Mouse (Mus musculus) liver, embryonic 11.5 days (tissue): ENCODE results near the gene Tmem217. TPM values are rescaled to one million over a fixed set of nuclear protein-coding genes. Genes with fewer than 3 reads are reported as not detected.

Experiments used
- ATAC-seq: fragments of 200-750 bp; cut with Nextera tagmentation; replicated peaks from 2 replicates; pipeline ENCODE4 v1.8.0; 2017; ENCODE audit warnings: moderate number of reproducible peaks, mild to moderate bottlenecking, moderate TSS enrichment, moderate library complexity; ENCODE audit not compliant: low FRiP score
- DNase-seq: peaks from one replicate; pipeline ENCODE4 v3.0.0-alpha.2; 2017; ENCODE audit warnings: low spot score
- H3K27ac ChIP-seq: fragments of 300-500 bp; sonication (generic); 2 replicates; pipeline ENCODE4 v1.5.1; 2014; ENCODE audit warnings: mild to moderate bottlenecking, low read depth, low read length, control low read depth
- H3K27me3 ChIP-seq: fragments of 300-500 bp; sonication (generic); replicated peaks from 2 replicates; pipeline ENCODE4 v1.6.1; 2014; ENCODE audit warnings: low read length, mixed read lengths; ENCODE audit not compliant: control insufficient read depth, insufficient read depth
- H3K36me3 ChIP-seq: fragments of 300-500 bp; sonication (generic); 2 replicates; pipeline ENCODE4 v1.6.1; 2014; ENCODE audit warnings: mild to moderate bottlenecking, low read length, moderate library complexity, mixed read lengths; ENCODE audit not compliant: control insufficient read depth, insufficient read depth
- H3K4me1 ChIP-seq: fragments of 300-500 bp; sonication (generic); replicated peaks from 2 replicates; pipeline ENCODE4 v1.6.1; 2014; ENCODE audit warnings: low read length, mixed read lengths; ENCODE audit not compliant: control insufficient read depth, insufficient read depth
- H3K4me2 ChIP-seq: fragments of 300-500 bp; sonication (generic); 2 replicates; pipeline ENCODE4 v1.6.1; 2014; ENCODE audit warnings: mild to moderate bottlenecking, control low read depth, moderate library complexity
- H3K4me3 ChIP-seq: fragments of 300-500 bp; sonication (generic); 2 replicates; pipeline ENCODE4 v1.5.1; 2014; ENCODE audit warnings: low read depth, low read length, control low read depth
- H3K9ac ChIP-seq: fragments of 300-500 bp; sonication (generic); 2 replicates; pipeline ENCODE4 v1.6.1; 2014; ENCODE audit warnings: low read depth, low read length, control low read depth
- H3K9me3 ChIP-seq: fragments of 300-500 bp; sonication (generic); 2 replicates; pipeline ENCODE4 v1.6.1; 2016; ENCODE audit warnings: low read length, inconsistent platforms, mixed read lengths; ENCODE audit not compliant: control insufficient read depth
- WGBS: fragments of 180-500 bp; shearing (Covaris S2); extraction: QIAGEN DNeasy Blood & Tissue Kit; methylation state at CpG from one replicate; pipeline ENCODE4 v1.1.7; 2014; 5-methylcytosine and 5-hydroxymethylcytosine counted together
- polyA plus RNA-seq: library from polyadenylated mRNA; unstranded; fragments of >200 nt; fragmentation: Nextera tagmentation; extraction: Ambion mirVana; gene quantifications from 2 replicates; pipeline ENCODE4 v1.2.1, GENCODE M21; 2014

Gene Tmem217
- polyA plus RNA-seq, 1 experiment from 2014 or later, result 0.52 TPM

DNA sequence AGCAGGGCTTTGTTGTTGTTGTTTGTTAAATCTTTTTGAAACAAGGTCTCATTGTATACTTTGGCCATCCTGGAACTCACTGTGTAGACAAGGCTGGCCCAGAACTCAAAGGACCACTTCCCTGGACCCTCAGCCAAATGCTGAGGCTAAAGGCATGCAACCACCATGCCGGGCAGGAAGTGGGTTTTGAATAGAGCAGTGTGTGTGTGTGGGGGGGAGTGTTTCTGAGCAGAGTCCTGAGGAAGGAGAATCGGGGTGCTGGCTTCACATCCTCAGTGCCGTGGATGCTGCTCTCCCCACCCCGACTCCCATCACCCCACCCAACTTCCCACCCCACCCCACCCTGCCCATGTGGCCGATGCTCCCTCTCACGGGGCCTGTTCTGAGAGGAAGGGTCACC is 33.3 kb upstream of the Tmem217 start:
- Histone ChIP-seq H3K27ac (no peak overlapping the region), H3K36me3 (no peaks in the 10 kb centered on the region), H3K4me3 (no peak overlapping the region), H3K9me3 (no peaks in the 10 kb centered on the region), H3K4me2 (no peak overlapping the region), H3K4me1 (peaks cover 11% of the 10 kb centered on the region), H3K9ac (no peak overlapping the region), H3K27me3 (no peaks in the 10 kb centered on the region)
- no peak for DNase-seq
- no peak for ATAC-seq
- WGBS, result 68% methylated on average over 6 of the region's 6 CpGs

GRCm38 (mm10) chr17:29584737-29585136 is 32.6 kb upstream of the Tmem217 start:
- no peak overlapping the region for H3K4me2 ChIP-seq
- H3K9ac ChIP-seq, result no peak overlapping the region
- no peak overlapping the region for H3K27ac ChIP-seq
- no peaks in the 10 kb centered on the region for H3K27me3 ChIP-seq
- no peak for DNase-seq
- no peak overlapping the region for H3K4me3 ChIP-seq
- H3K9me3 ChIP-seq, result no peaks in the 10 kb centered on the region
- peaks cover 11% of the 10 kb centered on the region for H3K4me1 ChIP-seq
- WGBS, result 86% methylated on average over 3 of the region's 3 CpGs
- no peaks in the 10 kb centered on the region for H3K36me3 ChIP-seq
- no peak for ATAC-seq

GRCm38 (mm10) chr17:29584306-29584705 is 32.1 kb upstream of the Tmem217 start:
- Histone ChIP-seq H3K9me3 (no peaks in the 10 kb centered on the region), H3K4me1 (peaks cover 11% of the 10 kb centered on the region), H3K4me3 (no peak overlapping the region), H3K9ac (no peak overlapping the region), H3K4me2 (no peak overlapping the region; the same call in 1 of the 2 replicates), H3K27me3 (no peaks in the 10 kb centered on the region), H3K36me3 (no peaks in the 10 kb centered on the region), H3K27ac (no peak overlapping the region)
- no peak for ATAC-seq
- WGBS, result 67% methylated on average over 5 of the region's 5 CpGs
- no peak for DNase-seq

GRCm38 (mm10) chr17:29583569-29583968 is 31.4 kb upstream of the Tmem217 start:
- H3K4me3 ChIP-seq, result no peak overlapping the region
- H3K27me3 ChIP-seq, result no peaks in the 10 kb centered on the region
- H3K36me3 ChIP-seq, result peaks cover 2% of the 10 kb centered on the region; the same call in 1 of the 2 replicates
- no peaks in the 10 kb centered on the region for H3K9me3 ChIP-seq
- no peak overlapping the region for H3K27ac ChIP-seq
- H3K4me1 ChIP-seq, result peaks cover 11% of the 10 kb centered on the region
- ATAC-seq (peak; percentile 78), DNase-seq (no peak)
- no peak overlapping the region for H3K9ac ChIP-seq
- 43% methylated on average over 5 of the region's 5 CpGs for WGBS
- H3K4me2 ChIP-seq, result peak overlapping the region; percentile 35

- no peaks in the 10 kb centered on the region for H3K27me3 ChIP-seq
- no peak overlapping the region for H3K27ac ChIP-seq
- ATAC-seq (no peak), DNase-seq (no peak)
- peaks cover 9% of the 10 kb centered on the region for H3K36me3 ChIP-seq
- H3K9me3 ChIP-seq, result no peaks in the 10 kb centered on the region
- no peak overlapping the region for H3K4me2 ChIP-seq
- H3K4me3 ChIP-seq, result no peak overlapping the region
- WGBS, result 86% methylated on average over 4 of the region's 4 CpGs
- no peak overlapping the region for H3K9ac ChIP-seq
- H3K4me1 ChIP-seq, result peaks cover 11% of the 10 kb centered on the region
Measured at GRCm38 (mm10) chr17:29579579-29580126, 27.5 kb upstream of the Tmem217 start.

GRCm38 (mm10) chr17:29569831-29570230 is 17.6 kb upstream of the Tmem217 start:
- WGBS, result 90% methylated on average over 6 of the region's 6 CpGs
- Histone ChIP-seq H3K4me3 (no peak overlapping the region), H3K36me3 (peaks cover 16% of the 10 kb centered on the region)

DNA sequence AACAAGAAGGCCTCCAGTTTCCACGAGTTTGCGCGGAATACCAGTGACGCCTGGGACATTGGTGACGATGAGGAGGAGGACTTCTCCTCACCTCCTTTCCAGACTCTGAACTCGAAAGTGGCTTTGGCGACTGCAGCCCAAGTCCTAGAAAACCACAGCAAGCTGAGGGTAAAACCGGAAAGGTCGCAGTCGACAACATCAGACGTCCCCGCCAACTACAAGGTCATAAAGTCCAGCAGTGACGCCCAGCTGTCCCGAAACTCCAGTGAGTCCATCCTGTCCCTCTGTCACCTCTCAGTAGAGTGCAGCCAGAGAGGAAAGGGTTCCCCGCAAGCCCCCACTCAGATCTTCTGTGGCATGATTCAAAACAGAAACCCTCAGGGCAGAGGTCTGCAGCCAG is 16.2 kb upstream of the Tmem217 start:
- no peak overlapping the region for H3K4me3 ChIP-seq
- H3K9me3 ChIP-seq, result no peaks in the 10 kb centered on the region
- no peak overlapping the region for H3K4me2 ChIP-seq
- no peak overlapping the region for H3K27ac ChIP-seq
- DNase-seq, result no peak
- no peak for ATAC-seq
- H3K4me1 ChIP-seq, result no peaks in the 10 kb centered on the region
- H3K36me3 ChIP-seq, result peaks cover 13% of the 10 kb centered on the region
- no peaks in the 10 kb centered on the region for H3K27me3 ChIP-seq
- WGBS, result 89% methylated on average over 15 of the region's 15 CpGs
- no peak overlapping the region for H3K9ac ChIP-seq

More at GRCm38 (mm10) chr17:29569831-29570230, 17.6 kb upstream of the Tmem217 start:
- H3K9ac ChIP-seq, result no peak overlapping the region
- DNase-seq (no peak), ATAC-seq (no peak)
- no peaks in the 10 kb centered on the region for H3K4me1 ChIP-seq
- H3K9me3 ChIP-seq, result no peaks in the 10 kb centered on the region
- H3K27ac ChIP-seq, result no peak overlapping the region
- H3K27me3 ChIP-seq, result no peaks in the 10 kb centered on the region
- H3K4me2 ChIP-seq, result no peak overlapping the region

DNA sequence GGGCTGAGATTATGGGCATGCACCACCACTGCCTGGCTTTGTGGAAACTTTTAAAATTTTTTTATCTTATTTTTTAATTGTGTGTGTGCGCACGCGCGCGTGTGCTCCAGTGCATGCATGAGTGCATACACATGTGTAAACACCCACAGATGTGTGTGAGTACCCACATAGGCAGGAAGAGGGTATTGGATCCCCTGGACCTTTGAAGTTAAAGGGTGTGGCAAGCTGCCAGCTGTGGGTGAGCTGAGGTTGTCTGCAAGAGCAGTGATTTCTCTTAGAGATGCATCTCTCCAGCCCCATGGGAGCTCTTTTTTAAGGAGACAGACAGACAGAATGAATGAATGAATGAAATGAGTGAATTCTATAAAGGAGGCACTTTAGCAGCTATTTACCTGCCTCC is 13.3 kb upstream of the Tmem217 start:
- Histone ChIP-seq H3K4me2 (no peak overlapping the region), H3K4me3 (no peak overlapping the region), H3K27me3 (no peaks in the 10 kb centered on the region), H3K4me1 (no peaks in the 10 kb centered on the region), H3K36me3 (peaks cover 2% of the 10 kb centered on the region), H3K9ac (no peak overlapping the region), H3K27ac (no peak overlapping the region), H3K9me3 (no peaks in the 10 kb centered on the region)
- DNase-seq (no peak), ATAC-seq (no peak)
- 98% methylated on average over 5 of the region's 5 CpGs for WGBS

- Histone ChIP-seq H3K9me3 (no peaks in the 10 kb centered on the region), H3K27ac (no peak overlapping the region), H3K4me2 (no peak overlapping the region), H3K4me1 (peaks cover 6% of the 10 kb centered on the region), H3K36me3 (no peaks in the 10 kb centered on the region), H3K9ac (no peak overlapping the region), H3K4me3 (no peak overlapping the region), H3K27me3 (no peaks in the 10 kb centered on the region)
- WGBS, result 66% methylated on average over 5 of the region's 5 CpGs
- DNase-seq (no peak), ATAC-seq (no peak)
Measured at GRCm38 (mm10) chr17:29558476-29558875, 6.3 kb upstream of the Tmem217 start.
